Mouse (Mus musculus) urinary bladder, postnatal 10 days (tissue): Measurements from ENCODE around the gene Srgap2.

Source experiments
- DNase-seq: peaks from one replicate; pipeline ENCODE4 v3.0.0; 2022; ENCODE audit warnings: low spot score

Srgap2 gene

GRCm38 (mm10) chr1:131473631-131474118, 53.5 kb downstream of the Srgap2 start:
- DNase-seq = no peak

- DNase-seq = no peak
These were observed 56.6 kb downstream of the Srgap2 start for GRCm38 (mm10) chr1:131470597-131470996.

- no peak for DNase-seq
These were observed 61.3 kb downstream of the Srgap2 start for GRCm38 (mm10) chr1:131465855-131466254.

GRCm38 (mm10) chr1:131463953-131464627, 63.1 kb downstream of the Srgap2 start:
- no peak for DNase-seq

GRCm38 (mm10) chr1:131462541-131463067, 64.5 kb downstream of the Srgap2 start:
- DNase-seq = no peak

- DNase-seq = no peak
These were observed 66.1 kb downstream of the Srgap2 start for GRCm38 (mm10) chr1:131460914-131461530.

GRCm38 (mm10) chr1:131455355-131455890, 71.7 kb downstream of the Srgap2 start:
- DNase-seq = no peak

GRCm38 (mm10) chr1:131454386-131454785, 72.8 kb downstream of the Srgap2 start:
- no peak for DNase-seq

- no peak for DNase-seq
These were observed 73.8 kb downstream of the Srgap2 start for GRCm38 (mm10) chr1:131453335-131453734.

- DNase-seq = no peak
These were observed 78.8 kb downstream of the Srgap2 start for GRCm38 (mm10) chr1:131448373-131448772.

GRCm38 (mm10) chr1:131447333-131447732, 79.8 kb downstream of the Srgap2 start:
- no peak for DNase-seq

GRCm38 (mm10) chr1:131446577-131446976, 80.6 kb downstream of the Srgap2 start:
- DNase-seq = no peak

- DNase-seq = no peak
These were observed 88.6 kb downstream of the Srgap2 start for GRCm38 (mm10) chr1:131438556-131438955.

GRCm38 (mm10) chr1:131437975-131438374, 89.2 kb downstream of the Srgap2 start:
- no peak for DNase-seq

- no peak for DNase-seq
These were observed 90.5 kb downstream of the Srgap2 start for GRCm38 (mm10) chr1:131436609-131437008.

- DNase-seq = no peak
These were observed 95.5 kb downstream of the Srgap2 start for GRCm38 (mm10) chr1:131431456-131432246.

- DNase-seq = no peak
These were observed 99.9 kb downstream of the Srgap2 start for GRCm38 (mm10) chr1:131427140-131427821.

- DNase-seq = no peak
These were observed 104.1 kb downstream of the Srgap2 start for GRCm38 (mm10) chr1:131423061-131423460.

- no peak for DNase-seq
These were observed 106.0 kb downstream of the Srgap2 start for GRCm38 (mm10) chr1:131421113-131421512.

- DNase-seq = no peak
These were observed 106.5 kb downstream of the Srgap2 start for GRCm38 (mm10) chr1:131420660-131421059.

GRCm38 (mm10) chr1:131419307-131419706, 107.8 kb downstream of the Srgap2 start:
- no peak for DNase-seq
